Mouse (Mus musculus) embryonic fibroblast, embryonic 13.5 days (primary cell): Measurements from ENCODE around the gene Khsrp.

Source experiments
- CTCF ChIP-seq: IDR thresholded peaks from 2 replicates; pipeline ENCODE4 v1.5.1; 2011; ENCODE audit warnings: mild to moderate bottlenecking, control low read depth, low read length, moderate library complexity, borderline replicate concordance; ENCODE audit not compliant: insufficient read depth
- POLR2A ChIP-seq: IDR thresholded peaks from 2 replicates; pipeline ENCODE4 v1.6.1; 2011; ENCODE audit warnings: low read depth, mild to moderate bottlenecking, control low read depth, low read length, moderate library complexity

- TF ChIP-seq CTCF (no peak), POLR2A (no peak)
Measured at GRCm38 (mm10) chr17:57047406-57047805, 16.1 kb upstream of the Khsrp start.
